Mouse (Mus musculus) neural tube, embryonic 10.5 days (tissue): ENCODE measurements at regions not wholly inside any gene's neighbourhood (a gene's known extent, or its start where the extent isn't known, plus 50 kb on each side); places are given as distances from the start of the nearest gene placed in this dataset.

Source experiments
- DNase-seq: peaks from one replicate; pipeline ENCODE4 v3.0.0-alpha.2; 2017; ENCODE audit warnings: low spot score; ENCODE audit errors: extremely low spot score

GRCm38 (mm10) chr3:141140606-141141005 lies 71.5 kb downstream of the Pdha2 start:
- no peak for DNase-seq

- DNase-seq, result peak; percentile 74
Observed at GRCm38 (mm10) chr3:141112387-141113163, 99.6 kb downstream of the Pdha2 start.

GRCm38 (mm10) chr3:141111705-141112385 lies 100.3 kb downstream of the Pdha2 start:
- no peak for DNase-seq
